Mouse (Mus musculus): ENCODE data around the gene Cntnap2.
"Not testable (repeated sequence)": the region's sequence is repeated elsewhere in the genome, so short reads cannot be mapped to it uniquely, and the experiment has no call there.

Gene Cntnap2

GRCm38 (mm10) chr6:47223578-47223977 is 2164.4 kb downstream of the Cntnap2 start:
- in situ Hi-C loops (cut with MboI; ENCODE audit: unreplicated experiment in 2 of 2): not testable (repeated sequence)

GRCm38 (mm10) chr6:47225391-47225790 is 2166.2 kb downstream of the Cntnap2 start:
- in situ Hi-C loops (cut with MboI; ENCODE audit: unreplicated experiment in 2 of 2): not testable (repeated sequence)

GRCm38 (mm10) chr6:47227601-47228000 is 2168.4 kb downstream of the Cntnap2 start:
- in situ Hi-C loops (cut with MboI; ENCODE audit: unreplicated experiment in 2 of 2): no loop called here

- in situ Hi-C loops (cut with MboI; ENCODE audit: unreplicated experiment in 2 of 2): no loop called here
These were observed 2169.6 kb downstream of the Cntnap2 start for GRCm38 (mm10) chr6:47228676-47229317.

- in situ Hi-C loops (cut with MboI; ENCODE audit: unreplicated experiment in 2 of 2): no loop called here
These were observed 2172.4 kb downstream of the Cntnap2 start for GRCm38 (mm10) chr6:47231513-47231912.

- in situ Hi-C loops (cut with MboI; ENCODE audit: unreplicated experiment in 2 of 2): no loop called here
These were observed 2180.3 kb downstream of the Cntnap2 start for GRCm38 (mm10) chr6:47239376-47239921.

- in situ Hi-C loops (cut with MboI; ENCODE audit: unreplicated experiment in 2 of 2): no loop called here
These were observed 2182.2 kb downstream of the Cntnap2 start for GRCm38 (mm10) chr6:47241379-47241778.

- in situ Hi-C loops (cut with MboI; ENCODE audit: unreplicated experiment in 2 of 2): no loop called here
These were observed 2184.9 kb downstream of the Cntnap2 start for GRCm38 (mm10) chr6:47243863-47244606.

- in situ Hi-C loops (cut with MboI; ENCODE audit: unreplicated experiment in 2 of 2): no loop called here
These were observed 2185.5 kb downstream of the Cntnap2 start for GRCm38 (mm10) chr6:47244642-47245041.

- in situ Hi-C loops (cut with MboI; ENCODE audit: unreplicated experiment in 2 of 2): no loop called here
These were observed 2196.1 kb downstream of the Cntnap2 start for GRCm38 (mm10) chr6:47255270-47255669.

GRCm38 (mm10) chr6:47256227-47256887 is 2197.2 kb downstream of the Cntnap2 start:
- in situ Hi-C loops (cut with MboI; ENCODE audit: unreplicated experiment in 2 of 2): no loop called here

GRCm38 (mm10) chr6:47256918-47257506 is 2197.9 kb downstream of the Cntnap2 start:
- in situ Hi-C loops (cut with MboI; ENCODE audit: unreplicated experiment in 2 of 2): no loop called here

- in situ Hi-C loops (cut with MboI; ENCODE audit: unreplicated experiment in 2 of 2): no loop called here
These were observed 2200.5 kb downstream of the Cntnap2 start for GRCm38 (mm10) chr6:47259626-47260114.

- in situ Hi-C loops (cut with MboI; ENCODE audit: unreplicated experiment in 2 of 2): no loop called here
These were observed 2208.1 kb downstream of the Cntnap2 start for GRCm38 (mm10) chr6:47267236-47267635.

- in situ Hi-C loops (cut with MboI; ENCODE audit: unreplicated experiment in 2 of 2): no loop called here
These were observed 2210.3 kb downstream of the Cntnap2 start for GRCm38 (mm10) chr6:47269455-47269854.

GRCm38 (mm10) chr6:47271576-47271975 is 2212.4 kb downstream of the Cntnap2 start:
- in situ Hi-C loops (cut with MboI; ENCODE audit: unreplicated experiment in 2 of 2): no loop called here

GRCm38 (mm10) chr6:47272606-47273575 is 2213.7 kb downstream of the Cntnap2 start:
- in situ Hi-C loops (cut with MboI; ENCODE audit: unreplicated experiment in 2 of 2): no loop called here

GRCm38 (mm10) chr6:47275065-47275464 is 2215.9 kb downstream of the Cntnap2 start:
- in situ Hi-C loops (cut with MboI; ENCODE audit: unreplicated experiment in 2 of 2): no loop called here

- in situ Hi-C loops (cut with MboI; ENCODE audit: unreplicated experiment in 2 of 2): no loop called here
These were observed 2220.0 kb downstream of the Cntnap2 start for GRCm38 (mm10) chr6:47279183-47279582.

- in situ Hi-C loops (cut with MboI; ENCODE audit: unreplicated experiment in 2 of 2): no loop called here
These were observed 2222.4 kb downstream of the Cntnap2 start for GRCm38 (mm10) chr6:47281584-47281983.
